Mouse (Mus musculus) C2C12 (cell line): ENCODE measurements around the gene Sptssa.

ENCODE experiments used
- CTCF ChIP-seq: IDR thresholded peaks from one replicate; pipeline ENCODE4 v1.5.1; 2011; ENCODE audit not compliant: control insufficient read depth, insufficient read depth, insufficient read length
- MAX ChIP-seq: IDR thresholded peaks from one replicate; pipeline ENCODE4 v1.6.1; 2011; ENCODE audit warnings: mild to moderate bottlenecking, control low read depth
- MYOD1 ChIP-seq: IDR thresholded peaks from one replicate; pipeline ENCODE4 v1.6.1; 2011; ENCODE audit warnings: low read depth; ENCODE audit not compliant: control insufficient read depth, insufficient read length
- MYOG ChIP-seq: IDR thresholded peaks from one replicate; pipeline ENCODE4 v1.6.1; 2011; ENCODE audit not compliant: control insufficient read depth, insufficient read length; ENCODE audit errors: extremely low read depth

DNA sequence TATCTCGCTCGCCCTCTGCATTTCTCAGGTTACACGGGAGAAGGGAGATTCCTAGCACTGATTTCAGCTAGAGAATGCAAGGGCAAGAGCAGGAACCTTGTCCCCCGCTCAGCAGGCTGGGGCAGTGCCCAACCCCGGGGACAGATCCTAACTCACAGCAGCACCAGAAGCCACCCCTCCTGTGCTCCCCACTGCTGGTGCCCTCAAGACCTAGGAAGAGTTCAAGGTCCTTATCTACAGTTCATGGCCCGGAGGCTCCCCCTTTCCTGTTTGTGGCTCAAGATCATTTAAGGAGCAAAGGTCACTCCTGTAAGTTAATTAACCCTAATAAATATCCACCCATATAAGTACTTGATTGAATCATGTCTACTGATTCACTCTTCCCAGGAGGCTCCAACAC is 47.4 kb downstream of the Sptssa start:
- TF ChIP-seq CTCF (no peak), MAX (no peak), MYOD1 (no peak), MYOG (no peak)
